Mouse (Mus musculus) cortical plate, adult 2 months (tissue): ENCODE results near the gene Cep128. TPM values are rescaled to one million over a fixed set of nuclear protein-coding genes. Genes with fewer than 3 reads are reported as not detected.

Source experiments
- H3K27ac ChIP-seq: fragments of 200-500 bp; 2 replicates; pipeline ENCODE4 v1.5.1; 2012; ENCODE audit warnings: low read length, control low read depth, inconsistent platforms; ENCODE audit not compliant: insufficient read depth
- H3K4me1 ChIP-seq: fragments of 200-500 bp; 2 replicates; pipeline ENCODE4 v1.6.1; 2011; ENCODE audit warnings: low read length; ENCODE audit not compliant: control insufficient read depth, insufficient read depth
- H3K4me3 ChIP-seq: fragments of 200-500 bp; 2 replicates; pipeline ENCODE4 v1.5.1; 2011; ENCODE audit warnings: mild to moderate bottlenecking, low read length, control low read depth; ENCODE audit not compliant: insufficient read depth
- CTCF ChIP-seq: fragments of 200-500 bp; IDR thresholded peaks from 2 replicates; pipeline ENCODE4 v1.5.1; 2011; ENCODE audit warnings: mild to moderate bottlenecking, control low read depth, low read length; ENCODE audit not compliant: insufficient read depth; ENCODE audit errors: extremely low read depth
- POLR2A ChIP-seq: fragments of 200-500 bp; IDR thresholded peaks from 2 replicates; pipeline ENCODE4 v1.6.1; 2011; ENCODE audit warnings: mild to moderate bottlenecking, low read length, control low read depth; ENCODE audit not compliant: insufficient read depth; ENCODE audit errors: extremely low read depth
- polyA plus RNA-seq: library from polyadenylated mRNA; depleted of rRNA; stranded (reverse); fragments of >200 nt; gene quantifications from 2 replicates; pipeline ENCODE4 v1.2.3, GENCODE M21; 2012; rRNA removed

Cep128 gene
- polyA plus RNA-seq, result 5.9 TPM in 2 replicates

DNA sequence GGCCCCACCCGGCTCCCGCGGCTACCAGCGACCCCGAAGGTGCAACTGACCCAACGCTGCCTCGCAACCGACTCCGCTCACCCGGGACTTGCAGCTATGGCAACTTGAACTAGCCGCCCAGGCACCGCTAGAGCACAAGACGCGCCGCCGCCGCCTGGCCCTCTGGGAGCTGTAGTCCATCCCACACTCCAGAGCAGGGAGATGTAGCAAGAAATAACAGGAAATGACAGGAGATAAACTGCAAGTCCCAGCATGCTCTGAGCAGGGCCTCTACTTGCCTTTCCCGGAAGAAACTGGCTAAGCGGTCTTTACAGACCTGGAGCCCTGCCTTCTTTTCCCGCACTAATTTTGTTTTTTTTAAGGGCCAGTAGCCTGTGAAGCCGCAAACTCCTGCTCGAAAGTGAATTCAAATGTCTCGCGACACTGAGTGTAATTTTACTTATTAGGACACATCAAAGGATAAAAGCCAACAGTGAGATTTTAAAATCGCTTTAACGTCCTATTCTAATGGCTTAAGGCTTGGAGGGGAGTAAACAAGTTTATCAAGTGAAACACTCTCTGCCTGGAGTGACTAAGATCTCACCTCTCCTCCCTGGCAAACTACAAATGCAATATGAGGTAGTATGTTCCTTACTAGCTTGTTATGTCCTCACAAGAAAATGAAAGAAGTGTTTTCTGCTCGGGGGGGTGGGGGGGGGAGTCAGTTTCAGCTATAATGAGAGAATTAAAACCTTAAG, at the start of gene Cep128, which contains the start of gene Tshr:
TSS of gene Cep128 (minus strand) at position 129 of the 737 bp plus-strand sequence.
TSS of gene Tshr (plus strand) at position 283 of the 737 bp plus-strand sequence.
- peak within 1 kb of the TSS; percentile 57 for H3K4me3 ChIP-seq
- no peak within 1 kb of the TSS for H3K27ac ChIP-seq
- TF ChIP-seq CTCF (no peak), POLR2A (0 out of 2 replicates have a peak, but pooled peaks have one; percentile 26)
- H3K4me1 ChIP-seq, result no peaks in the 10 kb centered on the region

DNA sequence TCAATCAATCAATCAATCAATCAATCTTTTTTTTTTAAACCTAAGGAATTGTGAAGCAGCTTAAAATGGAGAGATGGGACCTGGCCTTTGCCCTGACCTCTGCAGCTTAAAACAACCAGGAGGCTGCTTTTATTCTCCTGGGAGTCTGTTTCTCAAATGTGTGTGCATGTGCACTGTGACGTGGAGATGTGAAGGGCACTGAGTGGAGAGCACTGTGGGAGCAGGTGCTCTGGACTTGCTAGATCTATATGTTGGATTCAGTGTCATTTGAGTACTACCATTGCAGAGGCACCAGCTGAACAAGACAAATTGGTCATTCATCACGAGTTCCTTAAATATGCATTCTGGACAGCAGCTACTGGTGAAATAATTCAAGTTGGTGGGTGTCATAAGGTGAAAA, 42.9 kb upstream of the Cep128 start:
- TF ChIP-seq CTCF (no peak), POLR2A (no peak)
- H3K4me3 ChIP-seq, result no peak overlapping the region
- H3K4me1 ChIP-seq, result no peaks in the 10 kb centered on the region
- H3K27ac ChIP-seq, result no peak overlapping the region

DNA sequence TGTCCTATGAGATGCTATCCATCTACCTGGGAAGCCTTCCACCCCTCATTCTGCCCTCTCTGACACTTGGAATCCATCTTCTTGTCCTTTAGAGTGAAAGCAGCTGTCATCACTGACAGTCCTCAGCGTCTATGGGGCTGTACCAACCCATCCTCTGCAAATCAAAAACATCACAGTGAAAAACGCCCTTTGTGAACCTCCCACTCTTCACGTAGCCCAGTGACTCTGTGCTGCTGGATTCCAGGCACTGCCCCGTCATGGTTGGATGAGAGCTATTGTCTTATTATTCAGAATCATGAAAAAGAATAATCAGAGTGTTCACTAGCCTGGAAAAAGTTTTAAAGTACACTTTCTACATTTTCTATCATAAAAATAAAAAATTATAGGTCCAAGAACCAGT, 42.3 kb upstream of the Cep128 start:
- H3K4me1 ChIP-seq, result no peaks in the 10 kb centered on the region
- H3K4me3 ChIP-seq, result no peak overlapping the region
- TF ChIP-seq POLR2A (no peak), CTCF (no peak)
- no peak overlapping the region for H3K27ac ChIP-seq

GRCm38 (mm10) chr12:91423125-91423820, 39.1 kb upstream of the Cep128 start:
- Histone ChIP-seq H3K27ac (no peak overlapping the region), H3K4me1 (no peaks in the 10 kb centered on the region), H3K4me3 (no peak overlapping the region)
- TF ChIP-seq POLR2A (no peak), CTCF (peak; percentile 56; the same call in 1 of the 2 replicates)

- no peaks in the 10 kb centered on the region for H3K4me1 ChIP-seq
- H3K27ac ChIP-seq, result no peak overlapping the region
- H3K4me3 ChIP-seq, result no peak overlapping the region
- no peak for TF ChIP-seq CTCF
- no peak for TF ChIP-seq POLR2A
Measured at GRCm38 (mm10) chr12:91421272-91421671, 37.1 kb upstream of the Cep128 start.

DNA sequence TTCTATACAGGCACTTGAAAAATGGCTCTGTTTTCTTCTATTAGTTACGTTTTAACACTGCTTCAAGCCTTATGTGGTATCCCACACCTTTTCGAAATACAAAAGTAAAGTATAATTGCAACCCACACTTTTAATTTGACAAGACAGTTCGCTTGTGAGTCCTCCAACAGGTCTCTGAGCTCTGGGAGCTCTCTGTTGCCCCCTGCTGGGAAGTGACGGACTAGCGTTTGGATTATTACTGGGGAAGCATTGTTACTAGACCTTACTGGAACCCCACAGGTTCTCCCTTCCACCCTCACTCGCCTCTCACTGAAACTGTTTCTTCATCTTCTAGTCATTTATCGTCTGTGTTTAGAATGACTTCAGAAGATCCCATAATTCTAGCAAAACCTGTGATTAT, 34.6 kb upstream of the Cep128 start:
- Histone ChIP-seq H3K4me1 (no peaks in the 10 kb centered on the region), H3K4me3 (no peak overlapping the region), H3K27ac (no peak overlapping the region)
- TF ChIP-seq POLR2A (no peak), CTCF (peak; percentile 45)

DNA sequence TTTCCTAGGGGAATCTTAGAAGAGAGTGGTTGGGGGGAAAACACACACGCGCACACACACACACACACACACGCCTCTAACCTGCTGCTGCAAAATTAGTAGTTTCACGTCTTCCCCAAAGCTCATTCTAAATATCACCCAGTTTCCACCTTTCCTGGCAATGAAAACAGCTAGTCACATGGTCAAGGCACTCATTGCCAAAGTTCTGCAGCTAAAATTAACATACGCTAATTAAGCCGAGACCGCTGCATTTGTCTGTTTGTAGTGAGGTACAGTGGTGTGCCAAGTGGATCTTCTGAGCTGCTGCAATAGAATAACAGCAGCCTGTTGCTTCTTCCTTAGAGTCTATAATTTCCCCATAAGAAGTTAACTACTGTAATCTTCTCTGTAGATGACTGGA, 32.6 kb upstream of the Cep128 start:
- TF ChIP-seq CTCF (no peak), POLR2A (no peak)
- H3K27ac ChIP-seq, result no peak overlapping the region
- H3K4me1 ChIP-seq, result no peaks in the 10 kb centered on the region
- H3K4me3 ChIP-seq, result no peak overlapping the region

GRCm38 (mm10) chr12:91415112-91415511, 30.9 kb upstream of the Cep128 start:
- Histone ChIP-seq H3K27ac (no peak overlapping the region), H3K4me1 (no peaks in the 10 kb centered on the region), H3K4me3 (no peak overlapping the region)
- TF ChIP-seq CTCF, result no peak
- no peak for TF ChIP-seq POLR2A

DNA sequence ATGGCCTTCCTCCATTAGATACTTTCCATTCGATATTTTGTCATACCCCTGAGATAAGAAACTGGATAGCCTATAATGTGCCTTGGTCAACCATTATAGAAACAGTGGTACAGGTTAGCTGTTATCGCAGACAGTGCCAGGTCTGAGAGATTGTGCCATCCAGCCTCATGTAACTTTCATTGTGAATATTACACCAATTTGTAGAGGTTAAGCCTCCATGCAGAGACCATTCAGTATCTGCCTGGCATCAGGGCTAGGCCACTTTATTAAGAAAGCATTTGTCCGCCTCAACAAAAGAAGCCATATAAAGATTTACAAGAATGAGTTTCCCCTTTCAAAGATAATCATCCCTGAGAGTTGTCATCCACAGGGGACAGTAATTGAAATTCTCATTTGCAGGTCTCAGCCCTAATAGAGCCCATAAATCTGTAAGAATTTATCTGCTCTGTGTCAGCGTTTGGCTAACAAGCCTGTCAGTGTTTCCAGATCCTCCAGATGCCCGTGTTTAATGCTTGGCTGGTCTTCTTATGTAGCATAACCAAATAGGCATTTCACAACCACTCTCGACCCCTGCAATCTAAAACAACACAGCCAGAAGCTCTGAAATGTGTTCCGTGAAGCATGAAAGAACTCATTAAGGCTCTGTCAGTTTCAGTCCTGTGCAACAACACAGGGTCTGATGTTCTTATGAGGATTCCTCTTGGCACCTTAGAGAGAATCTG, 28.4 kb upstream of the Cep128 start:
- Histone ChIP-seq H3K4me1 (no peaks in the 10 kb centered on the region), H3K27ac (no peak overlapping the region), H3K4me3 (no peak overlapping the region)
- TF ChIP-seq CTCF (no peak), POLR2A (no peak)

GRCm38 (mm10) chr12:91410306-91410705, 26.1 kb upstream of the Cep128 start:
- TF ChIP-seq CTCF (no peak), POLR2A (no peak)
- Histone ChIP-seq H3K27ac (no peak overlapping the region), H3K4me3 (no peak overlapping the region), H3K4me1 (no peaks in the 10 kb centered on the region)
